Mouse (Mus musculus) neural tube, embryonic 15.5 days (tissue): Measurements from ENCODE around the gene Tmem254b. TPM values are rescaled to one million over a fixed set of nuclear protein-coding genes. Genes with fewer than 3 reads are reported as not detected.
"Not testable (repeated sequence)": the region's sequence is repeated elsewhere in the genome, so short reads cannot be mapped to it uniquely, and the experiment has no call there.

Experiments
- ATAC-seq: fragments of 200-750 bp; cut with Nextera tagmentation; 2 replicates; pipeline ENCODE4 v1.8.0; 2017; ENCODE audit warnings: mild to moderate bottlenecking, moderate TSS enrichment, moderate library complexity; ENCODE audit not compliant: low FRiP score
- H3K27ac ChIP-seq: fragments of 300-500 bp; sonication (generic); replicated peaks from 2 replicates; pipeline ENCODE4 v1.5.1; 2015; ENCODE audit warnings: mild to moderate bottlenecking, inconsistent platforms
- H3K27me3 ChIP-seq: fragments of 300-500 bp; sonication (generic); replicated peaks from 2 replicates; pipeline ENCODE4 v1.6.1; 2015; ENCODE audit warnings: inconsistent platforms
- H3K36me3 ChIP-seq: fragments of 300-500 bp; sonication (generic); 2 replicates; pipeline ENCODE4 v1.6.1; 2015; ENCODE audit warnings: inconsistent platforms
- H3K4me1 ChIP-seq: fragments of 300-500 bp; sonication (generic); 2 replicates; pipeline ENCODE4 v1.6.1; 2015; ENCODE audit warnings: inconsistent platforms
- H3K4me2 ChIP-seq: fragments of 300-500 bp; sonication (generic); 2 replicates; pipeline ENCODE4 v1.6.1; 2015; ENCODE audit warnings: inconsistent platforms, mild to moderate bottlenecking, moderate library complexity
- H3K4me3 ChIP-seq: fragments of 300-500 bp; sonication (generic); replicated peaks from 2 replicates; pipeline ENCODE4 v1.5.1; 2015; ENCODE audit warnings: mild to moderate bottlenecking, inconsistent platforms
- H3K9ac ChIP-seq: fragments of 300-500 bp; sonication (generic); replicated peaks from 2 replicates; pipeline ENCODE4 v1.6.1; 2015; ENCODE audit warnings: mild to moderate bottlenecking, inconsistent platforms
- H3K9me3 ChIP-seq: fragments of 300-500 bp; sonication (generic); replicated peaks from 2 replicates; pipeline ENCODE4 v1.6.1; 2016; ENCODE audit warnings: inconsistent platforms
- WGBS: fragments of 180-500 bp; shearing (Covaris S2); methylation state at CpG from one replicate; pipeline ENCODE4 v1.1.7; 2015; ENCODE audit warnings: mixed read lengths; 5-methylcytosine and 5-hydroxymethylcytosine counted together
- polyA plus RNA-seq: library from polyadenylated mRNA; unstranded; fragments of >200 nt; fragmentation: Nextera tagmentation; extraction: Ambion mirVana; gene quantifications from 2 replicates; pipeline ENCODE4 v1.2.1, GENCODE M21; 2015

Gene Tmem254b
- 26.5 and 33.1 TPM in 2 replicates for polyA plus RNA-seq

DNA sequence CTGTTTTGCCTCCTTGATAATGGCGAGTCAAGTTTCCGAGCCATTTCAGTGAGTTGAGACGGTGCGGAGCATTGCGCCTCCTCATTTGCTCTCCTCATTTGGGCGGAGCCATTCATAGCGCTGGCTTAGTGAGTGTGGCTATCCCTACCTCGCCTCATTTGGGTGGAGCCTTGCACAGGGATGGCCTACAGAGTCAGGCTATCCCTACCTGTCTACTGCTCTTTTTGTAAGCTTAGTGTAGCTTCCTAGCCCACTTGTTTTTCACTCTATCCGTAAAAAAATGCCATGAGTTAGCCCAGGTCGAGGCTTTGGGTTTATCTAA, at the start of gene Tmem254b:
Gene Tmem254b, minus strand, starts transcription at position 116 of the 322 bp plus-strand sequence.
- WGBS = no CpG with 5 or more reads among the region's 10 CpGs
- H3K27me3 ChIP-seq, H3K4me2 ChIP-seq, H3K9me3 ChIP-seq, H3K27ac ChIP-seq, H3K4me3 ChIP-seq, H3K4me1 ChIP-seq, H3K9ac ChIP-seq, H3K36me3 ChIP-seq: not testable (repeated sequence)
- ATAC-seq = peak; percentile 89

DNA sequence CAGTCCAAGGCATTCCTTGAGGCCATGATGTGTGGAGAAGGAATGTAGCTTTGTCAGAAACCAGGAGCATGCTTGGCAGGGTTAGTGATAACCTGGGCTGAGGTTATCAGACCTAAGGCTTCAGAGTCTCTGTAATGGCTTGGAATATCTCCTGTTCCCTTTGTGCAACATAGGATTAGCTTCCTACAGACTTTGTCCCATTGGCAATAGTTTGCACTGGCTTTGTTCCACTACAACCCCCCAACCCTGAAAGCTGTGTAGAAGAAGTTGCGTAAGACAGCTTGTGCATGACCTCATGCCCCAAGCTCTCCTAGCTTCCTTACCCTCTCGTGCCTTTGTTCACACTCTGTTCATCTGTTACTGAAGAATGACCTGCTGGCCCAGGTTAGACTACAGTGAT, 30.3 kb upstream of the Tmem254b start:
- H3K4me1 ChIP-seq, H3K27me3 ChIP-seq, H3K9ac ChIP-seq, H3K4me3 ChIP-seq, H3K4me2 ChIP-seq, H3K9me3 ChIP-seq, H3K27ac ChIP-seq, H3K36me3 ChIP-seq, ATAC-seq: not testable (repeated sequence)
- WGBS = no CpG with 5 or more reads among the region's 2 CpGs

DNA sequence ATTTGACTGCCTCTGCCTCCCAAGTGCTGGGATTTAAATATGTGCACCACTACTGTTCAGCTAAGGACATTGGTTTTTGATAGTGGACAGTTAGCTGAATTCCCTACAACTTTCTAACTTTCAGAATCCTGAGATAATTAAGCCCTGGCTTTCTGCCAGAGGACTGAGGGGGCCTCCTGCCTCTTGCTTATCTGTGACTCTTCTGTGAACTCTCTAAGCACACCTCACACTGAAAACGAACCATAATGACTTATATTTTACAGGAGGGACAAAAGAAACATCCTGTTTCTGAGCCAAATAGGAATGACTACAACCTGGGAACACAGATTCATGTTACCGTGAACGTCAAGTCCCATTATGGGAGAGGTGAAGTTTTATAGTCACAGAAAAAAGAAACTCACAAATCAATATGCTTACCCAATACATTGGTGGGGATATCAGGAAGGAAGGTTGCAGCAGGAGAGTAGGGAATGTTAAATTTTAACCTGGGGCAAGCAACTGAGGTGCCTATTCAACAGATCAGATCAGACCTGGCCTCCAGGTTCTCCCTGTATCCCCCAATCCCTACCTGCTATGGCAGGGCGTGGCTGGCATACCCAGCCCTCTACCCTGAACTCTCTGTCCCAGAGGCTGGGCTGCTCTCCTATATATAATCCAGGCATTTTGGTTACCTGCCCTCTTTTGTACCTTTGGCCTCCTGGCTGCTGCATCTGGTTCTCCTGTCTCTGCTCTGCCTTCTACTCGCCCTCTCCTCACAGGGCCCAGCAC, 9.6 kb upstream of the Tmem254b start:
- H3K4me3 ChIP-seq, H3K4me2 ChIP-seq, H3K27me3 ChIP-seq, H3K36me3 ChIP-seq, H3K9me3 ChIP-seq, H3K9ac ChIP-seq, H3K27ac ChIP-seq, ATAC-seq, H3K4me1 ChIP-seq: not testable (repeated sequence)
- no CpG with 5 or more reads among the region's 5 CpGs for WGBS

DNA sequence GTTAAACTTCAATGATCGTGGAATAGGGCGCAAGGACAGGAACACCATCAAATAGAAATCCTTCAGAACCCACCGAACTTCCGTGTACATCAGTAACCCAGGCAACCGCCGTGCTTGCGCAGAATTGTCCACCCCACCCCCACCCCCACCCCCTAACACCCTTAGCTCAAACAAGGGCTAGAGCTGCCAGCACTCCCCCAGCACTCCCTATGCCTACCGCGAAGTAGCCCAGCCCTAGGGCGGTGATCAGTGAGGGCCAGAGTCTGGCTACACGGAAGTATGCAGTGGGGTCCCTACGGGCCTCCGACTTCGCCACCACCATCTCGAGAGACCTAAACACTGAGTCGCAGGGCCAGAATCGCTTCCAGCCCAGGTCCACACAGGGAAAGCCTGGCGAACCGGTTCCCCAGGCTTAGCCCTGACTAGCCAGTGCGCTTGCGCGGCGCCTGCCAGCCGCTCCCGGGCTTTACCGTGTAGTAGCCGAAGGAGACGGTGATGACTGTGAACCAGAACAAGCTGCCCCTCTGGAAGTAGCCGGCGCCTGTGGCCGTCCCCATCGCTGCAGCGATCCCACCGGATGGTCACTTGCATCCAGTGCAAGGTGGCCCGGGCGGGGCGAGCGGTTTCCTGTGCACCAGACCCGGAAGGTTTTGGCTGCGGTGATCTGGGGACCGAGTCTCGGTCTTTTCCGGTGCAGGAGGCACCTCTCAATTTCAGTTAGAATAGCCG, 480 bp downstream of the Tmem254b start:
- not testable (repeated sequence) for H3K4me1 ChIP-seq

DNA sequence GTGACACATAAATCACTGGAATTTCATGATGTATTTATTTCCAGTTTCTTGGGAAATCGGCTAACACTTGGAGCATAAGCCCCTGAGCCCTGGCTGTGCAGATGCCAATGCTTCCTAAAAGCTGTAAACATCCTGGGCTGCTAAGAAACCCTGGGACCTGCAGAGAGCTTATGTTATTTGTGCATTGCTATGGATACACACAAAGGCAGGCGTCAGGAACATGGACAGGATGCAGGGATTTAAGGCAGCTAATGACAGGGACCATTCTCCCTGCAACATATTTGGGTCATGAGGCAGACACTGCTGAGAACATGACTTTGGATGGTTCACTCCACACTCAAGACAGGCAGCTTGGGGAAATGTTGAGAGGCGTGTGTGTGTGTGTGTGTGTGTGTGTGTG, 9.0 kb downstream of the Tmem254b start:
- H3K27me3 ChIP-seq, H3K9me3 ChIP-seq, H3K4me2 ChIP-seq, H3K27ac ChIP-seq, H3K9ac ChIP-seq, H3K4me3 ChIP-seq, ATAC-seq, H3K4me1 ChIP-seq, H3K36me3 ChIP-seq: not testable (repeated sequence)
- no CpG with 5 or more reads among the region's 3 CpGs for WGBS

More for the DNA sequence above, 480 bp downstream of the Tmem254b start:
- not testable (repeated sequence) for H3K27ac ChIP-seq, H3K36me3 ChIP-seq, H3K27me3 ChIP-seq, H3K9me3 ChIP-seq, H3K4me3 ChIP-seq, H3K9ac ChIP-seq, H3K4me2 ChIP-seq
- no CpG with 5 or more reads among the region's 44 CpGs for WGBS
- peak; percentile 93 for ATAC-seq

DNA sequence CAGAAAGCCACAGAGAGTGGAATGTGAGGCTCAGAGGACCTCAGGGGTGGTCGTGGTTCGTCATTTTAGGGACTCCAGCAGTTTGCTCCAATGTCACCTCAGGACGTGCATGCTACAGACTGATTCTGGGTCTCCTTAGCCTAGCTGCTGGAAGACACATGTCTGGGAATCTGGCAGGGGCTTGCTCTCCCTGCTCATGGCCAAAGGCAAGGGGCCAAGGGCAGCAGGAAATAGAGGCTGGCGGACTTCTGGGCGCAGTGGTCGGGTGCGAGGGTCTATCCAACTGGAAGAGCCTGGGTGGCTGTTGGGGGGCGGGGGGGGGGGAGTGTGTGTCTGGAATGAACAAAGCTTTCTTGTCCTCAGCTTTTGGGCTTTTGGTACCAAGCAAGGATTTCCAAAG, 18.5 kb downstream of the Tmem254b start:
- not testable (repeated sequence) for H3K9me3 ChIP-seq, H3K9ac ChIP-seq, H3K27ac ChIP-seq, H3K36me3 ChIP-seq, ATAC-seq, H3K4me3 ChIP-seq, H3K4me1 ChIP-seq, H3K4me2 ChIP-seq, H3K27me3 ChIP-seq
- WGBS = no CpG with 5 or more reads among the region's 8 CpGs

DNA sequence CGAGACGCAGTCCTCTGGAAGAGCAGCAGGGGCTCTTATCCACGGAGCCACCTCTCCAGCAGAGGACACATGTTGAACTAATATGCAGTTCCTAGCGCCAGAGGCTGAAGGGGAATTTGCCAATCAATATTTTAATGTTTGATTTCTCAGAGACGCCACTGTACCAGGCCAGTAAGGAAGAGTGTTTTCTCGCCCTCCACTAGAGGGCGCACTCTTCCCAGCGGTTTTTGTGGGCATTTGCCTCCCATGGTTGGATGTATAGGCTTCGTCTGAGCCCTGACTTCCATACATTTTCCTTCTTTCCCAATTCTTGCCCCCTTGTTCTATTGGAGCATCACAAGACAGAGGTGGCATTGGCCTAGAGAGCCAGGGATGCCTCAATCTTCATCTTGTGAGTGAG, 20.2 kb downstream of the Tmem254b start:
- not testable (repeated sequence) for H3K4me2 ChIP-seq, H3K36me3 ChIP-seq, H3K9me3 ChIP-seq, H3K4me3 ChIP-seq, H3K9ac ChIP-seq, H3K27me3 ChIP-seq, ATAC-seq, H3K27ac ChIP-seq, H3K4me1 ChIP-seq
- WGBS = no CpG with 5 or more reads among the region's 9 CpGs

DNA sequence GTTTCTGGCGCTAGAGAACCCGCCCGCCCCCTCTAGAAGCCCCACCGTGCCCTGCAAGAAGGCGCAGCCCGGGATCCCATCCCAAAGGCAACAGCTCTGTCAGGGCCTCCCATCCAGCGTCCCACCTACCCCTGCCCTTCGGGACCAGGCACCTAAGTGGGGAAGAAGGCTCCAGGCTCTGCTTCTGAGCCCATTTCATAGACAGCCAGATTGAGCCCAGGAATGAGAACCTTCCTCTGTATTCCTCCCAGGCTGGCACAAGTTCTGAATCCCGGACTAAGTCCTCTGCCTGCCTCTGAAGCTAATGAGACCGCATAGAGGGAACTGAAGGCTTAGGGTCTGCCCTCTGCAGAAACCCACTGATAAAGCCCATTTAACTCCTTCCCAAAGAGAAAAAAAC, 24.5 kb downstream of the Tmem254b start, which contains the start of gene Plac9b:
Gene Plac9b, minus strand, starts transcription at position 101 of the 400 bp plus-strand sequence.
- ATAC-seq, H3K4me2 ChIP-seq, H3K27me3 ChIP-seq, H3K36me3 ChIP-seq, H3K4me1 ChIP-seq, H3K9me3 ChIP-seq, H3K27ac ChIP-seq, H3K4me3 ChIP-seq, H3K9ac ChIP-seq: not testable (repeated sequence)
- WGBS = no CpG with 5 or more reads among the region's 10 CpGs

DNA sequence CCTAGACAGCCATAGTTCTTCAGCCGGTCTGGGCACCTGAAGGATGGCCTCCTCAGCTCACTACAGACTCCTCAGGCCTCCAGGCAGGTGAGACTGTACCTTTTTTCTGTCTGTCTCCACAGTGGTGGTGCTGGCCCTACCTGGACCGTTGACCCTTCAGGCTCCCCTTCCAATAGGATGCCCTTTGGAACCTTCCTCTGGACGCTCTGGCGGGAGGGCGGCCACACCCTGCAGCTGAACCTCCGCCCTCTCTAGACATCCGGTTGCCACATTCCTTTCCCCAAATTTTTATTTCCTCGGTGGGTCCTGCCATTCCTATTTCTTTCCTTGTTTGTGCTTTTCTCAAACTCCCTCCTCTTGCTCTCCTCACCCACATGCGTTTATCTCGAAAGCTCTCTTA, 25.2 kb downstream of the Tmem254b start:
- H3K36me3 ChIP-seq, H3K9ac ChIP-seq, H3K4me2 ChIP-seq, ATAC-seq, H3K4me3 ChIP-seq, H3K27ac ChIP-seq, H3K9me3 ChIP-seq, H3K4me1 ChIP-seq, H3K27me3 ChIP-seq: not testable (repeated sequence)
- no CpG with 5 or more reads among the region's 10 CpGs for whole genome bisulfite sequencing

DNA sequence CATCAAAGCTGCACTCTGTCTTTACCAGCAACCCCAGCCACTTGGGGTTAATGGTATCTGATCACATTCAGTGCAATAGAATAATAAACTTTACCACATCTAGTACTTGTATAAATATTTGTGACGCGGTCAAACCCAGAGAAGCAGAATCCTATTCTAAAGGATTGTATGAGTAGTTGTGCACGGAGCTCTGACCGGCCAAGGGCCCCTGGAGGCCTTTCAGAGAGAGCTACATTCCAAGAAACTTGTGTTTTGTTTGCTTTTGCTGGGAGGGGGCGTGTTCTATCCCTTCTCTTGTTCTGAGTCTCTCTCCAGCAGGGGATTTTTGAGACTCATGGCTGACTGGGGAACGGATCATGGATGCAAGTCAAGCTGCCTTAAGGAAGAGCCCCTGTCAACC, 31.8 kb downstream of the Tmem254b start:
- H3K9me3 ChIP-seq, H3K4me1 ChIP-seq, H3K4me2 ChIP-seq, H3K4me3 ChIP-seq, H3K36me3 ChIP-seq, H3K27me3 ChIP-seq, ATAC-seq, H3K9ac ChIP-seq, H3K27ac ChIP-seq: not testable (repeated sequence)
- WGBS = no CpG with 5 or more reads among the region's 6 CpGs

DNA sequence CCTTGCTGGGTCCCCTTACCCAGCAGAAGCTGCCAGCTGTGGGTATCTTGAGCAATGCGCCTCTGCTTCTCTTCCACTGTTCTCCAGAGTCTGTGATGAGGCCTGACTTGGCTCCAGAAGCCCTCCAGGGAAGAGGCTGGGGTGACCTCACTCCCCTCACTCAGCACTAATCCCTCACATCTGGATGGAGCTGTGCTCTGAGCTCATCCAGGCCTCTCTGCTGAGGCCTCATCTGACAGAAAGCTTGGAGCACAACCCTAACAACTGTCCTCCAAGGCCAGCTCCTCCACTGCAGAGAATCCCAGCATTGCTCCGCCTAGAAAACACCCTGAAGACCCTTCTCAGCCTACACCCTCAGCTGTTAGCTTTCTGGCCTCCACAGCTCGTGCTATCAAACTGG, 32.9 kb downstream of the Tmem254b start:
- not testable (repeated sequence) for H3K9me3 ChIP-seq, ATAC-seq
- no CpG with 5 or more reads among the region's 3 CpGs for WGBS

DNA sequence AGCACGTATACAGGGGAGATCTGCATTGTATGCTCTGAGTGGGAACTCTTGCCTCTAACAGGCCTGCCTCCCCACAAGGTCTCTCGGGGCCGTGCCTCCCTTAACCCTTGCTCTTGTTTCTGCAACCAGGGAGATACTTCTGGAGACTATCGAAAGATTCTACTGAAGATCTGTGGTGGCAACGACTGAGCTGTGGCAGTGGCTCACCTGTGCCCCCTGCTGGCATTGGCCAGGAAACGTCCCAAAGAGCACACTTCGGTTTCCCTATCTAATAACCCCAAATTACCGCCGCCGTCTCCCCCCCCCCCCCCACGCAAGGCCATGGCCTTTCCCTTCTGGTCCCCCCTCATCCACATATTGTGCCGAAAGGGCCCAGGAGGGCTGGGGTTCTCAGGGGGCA, 41.6 kb downstream of the Tmem254b start:
- not testable (repeated sequence) for H3K27ac ChIP-seq, H3K4me2 ChIP-seq, H3K9ac ChIP-seq, ATAC-seq, H3K4me3 ChIP-seq, H3K9me3 ChIP-seq, H3K4me1 ChIP-seq, H3K36me3 ChIP-seq, H3K27me3 ChIP-seq
- no CpG with 5 or more reads among the region's 12 CpGs for WGBS

More for the DNA sequence above, 32.9 kb downstream of the Tmem254b start:
- H3K36me3 ChIP-seq, H3K4me2 ChIP-seq, H3K27ac ChIP-seq, H3K4me1 ChIP-seq, H3K4me3 ChIP-seq, H3K27me3 ChIP-seq, H3K9ac ChIP-seq: not testable (repeated sequence)
